Mouse (Mus musculus) gastrocnemius, postnatal 4 days (tissue): Measurements from ENCODE around the gene Tns1. TPM values are rescaled to one million over a fixed set of nuclear protein-coding genes. Genes with fewer than 3 reads are reported as not detected.
"Not testable (repeated sequence)": the region's sequence is repeated elsewhere in the genome, so short reads cannot be mapped to it uniquely, and the experiment has no call there.

Source experiments
- DNase-seq, 2 experiments: peaks; one replicate each; pipeline ENCODE4 v3.0.0; 2021 to 2022; ENCODE audit warnings: low spot score in 2 of 2, mixed read lengths in 2 of 2
- total RNA-seq, 2 experiments: library from RNA; stranded (reverse); gene quantifications; 2 replicates each; pipeline ENCODE4 v1.2.3; 2021

Tns1 gene
- total RNA-seq, 2 experiments from 2014 or later = 259 to 265 TPM

DNA sequence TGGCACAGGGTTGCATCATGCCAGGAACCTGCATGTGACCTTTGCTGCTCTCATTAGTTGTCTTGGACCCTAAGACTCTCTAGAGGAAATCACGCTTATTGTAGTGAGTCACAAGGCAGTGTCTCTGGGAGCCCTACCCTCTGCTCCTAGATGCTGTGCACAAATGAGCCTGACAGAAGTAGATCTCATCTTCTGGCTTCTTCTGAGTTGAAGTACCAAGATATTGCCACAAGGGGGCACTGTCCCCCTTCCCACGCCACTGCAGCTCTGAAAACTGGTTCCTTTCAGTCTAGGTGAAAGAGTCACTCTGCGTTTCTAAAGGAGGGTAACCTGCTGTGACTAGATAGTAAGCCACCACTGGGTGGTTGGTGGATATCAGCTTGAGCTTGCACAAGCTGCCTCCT lies 222.8 kb downstream of the Tns1 start:
- peak in 1 of 2 experiments; percentile 70 for DNase-seq

GRCm38 (mm10) chr1:73895451-73895850 lies 228.8 kb downstream of the Tns1 start:
- DNase-seq = not testable (repeated sequence)

DNA sequence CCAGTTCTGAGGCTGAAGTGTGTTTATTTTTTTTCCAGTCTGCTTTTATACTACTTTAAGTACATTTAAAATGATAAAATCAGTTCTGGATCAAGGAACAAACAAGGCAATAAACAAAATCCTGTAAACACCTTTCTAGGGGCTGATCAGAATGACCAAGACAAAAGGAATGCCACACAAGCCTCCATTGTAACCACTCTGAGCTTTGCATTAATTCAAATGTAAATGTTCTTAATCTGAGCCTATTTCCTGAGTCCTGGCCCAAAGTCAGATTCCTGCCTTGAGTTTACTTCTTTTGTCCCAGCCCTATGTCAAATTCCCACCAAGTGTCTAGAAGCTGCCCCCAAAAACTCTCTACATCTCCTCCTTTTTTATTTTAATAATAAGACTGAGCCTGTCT lies 243.5 kb downstream of the Tns1 start:
- DNase-seq = no peak

DNA sequence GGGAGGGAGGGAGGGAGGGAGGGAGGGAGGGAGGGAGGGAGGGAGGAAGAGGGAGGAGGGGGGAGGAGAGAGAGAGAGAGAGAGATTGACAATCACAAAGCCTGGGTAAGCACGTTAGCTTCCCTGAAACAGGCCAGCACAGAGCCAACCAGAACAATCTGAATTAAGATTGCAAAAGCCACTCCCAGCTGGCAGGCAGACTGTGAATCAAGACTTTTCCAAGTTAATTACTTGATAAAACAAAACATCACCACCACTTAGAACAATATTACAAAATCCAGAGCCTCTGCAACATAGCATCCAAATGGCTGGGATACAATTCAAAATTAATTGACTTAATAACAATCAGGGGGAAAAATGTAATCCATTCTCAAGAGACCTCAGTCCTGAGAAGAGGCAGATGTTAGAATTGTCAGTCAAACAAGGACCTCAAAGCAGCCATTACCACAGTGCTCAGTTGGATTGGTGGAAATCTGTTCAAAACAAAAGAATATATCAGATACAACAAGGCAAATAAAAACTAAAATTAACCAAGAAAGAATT lies 248.5 kb downstream of the Tns1 start:
- DNase-seq = no peak

DNA sequence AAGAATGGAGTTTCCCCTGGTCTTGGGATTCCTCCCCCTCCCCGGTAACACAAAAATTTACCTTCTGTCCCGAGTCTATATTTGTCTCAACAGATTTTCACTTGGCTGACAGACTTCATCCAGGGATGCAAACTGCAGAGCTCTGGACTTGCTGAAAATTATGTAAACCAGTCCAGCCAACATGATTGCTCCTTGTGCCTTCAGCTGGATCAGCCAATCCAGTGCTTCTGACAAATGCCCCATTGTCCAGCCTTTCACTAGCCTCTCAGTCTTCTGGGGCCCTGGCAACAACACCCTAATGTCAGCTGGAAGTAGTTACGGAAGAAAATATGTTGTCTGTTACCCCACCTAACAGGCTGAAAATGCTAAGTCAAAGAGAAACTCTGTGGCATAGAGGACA lies 259.9 kb downstream of the Tns1 start:
- DNase-seq = no peak

DNA sequence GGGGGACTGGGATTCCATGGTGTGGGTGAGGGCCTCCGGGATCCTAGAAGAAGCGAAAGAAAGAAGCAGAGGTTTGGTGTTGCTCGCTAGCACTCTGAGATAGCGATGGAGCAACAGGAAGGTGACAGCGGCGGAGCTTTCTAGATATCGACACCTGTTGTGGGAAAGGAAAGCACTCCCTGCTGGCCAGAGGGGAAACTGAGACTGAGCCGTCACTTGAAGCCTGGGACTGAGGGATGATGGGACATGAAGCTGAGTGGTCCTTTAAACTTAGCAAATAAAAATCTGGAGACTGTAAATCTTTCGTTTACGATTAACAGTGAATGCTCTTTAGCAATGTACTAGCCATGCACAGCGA lies 261.2 kb downstream of the Tns1 start:
- DNase-seq = no peak

DNA sequence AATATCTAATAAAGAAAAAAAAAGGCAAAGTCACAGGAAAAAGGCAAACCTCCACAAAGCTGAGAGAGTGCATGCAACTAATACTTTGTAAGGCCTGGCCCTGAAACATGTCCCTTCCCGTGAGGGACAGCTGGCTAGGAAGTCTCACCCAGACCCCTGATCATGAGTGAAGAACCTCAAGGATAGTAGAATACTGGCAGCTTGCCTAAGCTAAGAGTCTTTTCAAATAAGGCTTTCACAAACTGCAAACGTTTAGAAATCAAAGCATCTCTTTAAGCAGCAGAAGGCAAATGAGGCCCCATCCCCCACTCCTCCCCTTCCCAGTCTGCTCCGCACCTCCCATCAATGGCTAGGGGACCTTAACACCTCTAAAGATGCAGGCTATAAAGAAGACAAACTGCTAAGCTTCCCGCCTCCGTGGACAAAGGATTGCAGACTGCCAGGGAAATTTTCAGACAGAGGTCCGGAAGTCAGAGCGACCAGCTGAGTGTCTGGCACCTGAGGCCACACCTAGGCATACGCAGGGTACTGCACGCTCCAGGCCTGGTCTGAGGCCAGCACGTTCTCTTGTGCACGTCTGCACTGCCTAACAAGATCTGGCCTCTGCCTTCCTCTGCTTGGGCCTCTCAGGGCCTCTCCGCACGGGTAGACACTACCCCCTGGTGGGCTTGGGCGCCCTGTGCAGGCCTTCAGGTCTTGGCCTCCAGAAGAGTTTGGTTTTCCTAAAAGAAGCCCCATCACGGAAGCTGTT lies 261.8 kb downstream of the Tns1 start:
- DNase-seq = peak; percentile 51 to 73

- no peak for DNase-seq
Measured at GRCm38 (mm10) chr1:73860421-73860820, 263.8 kb downstream of the Tns1 start.

Other genes with a start within 250 kb of the Tns1 start
- gene Rufy4, start 1.1 kb upstream of the Tns1 start, total RNA-seq = under 1 TPM; 0.52 to 0.54 TPM
- gene Cxcr2, start 29.5 kb upstream of the Tns1 start, total RNA-seq = under 1 TPM in 1 of 2 experiments, not detected in 1; 0.08 TPM
- not detected for gene Cxcr1, start 70.2 kb upstream of the Tns1 start, total RNA-seq
- 100 to 1,000 TPM; 140 to 145 TPM for gene Arpc2, start 111.6 kb upstream of the Tns1 start, total RNA-seq
- not detected for gene Gpbar1, start 154.1 kb upstream of the Tns1 start, total RNA-seq
- gene Aamp, start 160.3 kb upstream of the Tns1 start, total RNA-seq = 100 to 1,000 TPM; 113 to 117 TPM
- 10 to 100 TPM; 83.8 to 91.1 TPM for gene Pnkd, start 160.5 kb upstream of the Tns1 start, total RNA-seq
- gene Tmbim1, start 181.2 kb upstream of the Tns1 start, total RNA-seq = 10 to 100 TPM; 63.2 to 68.6 TPM
- gene Catip, start 237.7 kb upstream of the Tns1 start, total RNA-seq = under 1 TPM; 0.23 to 0.25 TPM